Mouse (Mus musculus) liver, embryonic 15.5 days (tissue): ENCODE data around the gene Fbxw11. TPM values are rescaled to one million over a fixed set of nuclear protein-coding genes. Genes with fewer than 3 reads are reported as not detected.

Source experiments
- ATAC-seq: fragments of 200-750 bp; cut with Nextera tagmentation; 2 replicates; pipeline ENCODE4 v1.8.0; 2017; ENCODE audit warnings: moderate number of reproducible peaks, mild to moderate bottlenecking, moderate library complexity; ENCODE audit not compliant: insufficient read depth
- H3K27ac ChIP-seq: fragments of 300-500 bp; sonication (generic); replicated peaks from 2 replicates; pipeline ENCODE4 v1.5.1; 2015; ENCODE audit warnings: mild to moderate bottlenecking, inconsistent platforms
- H3K27me3 ChIP-seq: fragments of 300-500 bp; sonication (generic); 2 replicates; pipeline ENCODE4 v1.6.1; 2015; ENCODE audit warnings: mild to moderate bottlenecking, inconsistent platforms
- H3K36me3 ChIP-seq: fragments of 300-500 bp; sonication (generic); replicated peaks from 2 replicates; pipeline ENCODE4 v1.6.1; 2015; ENCODE audit warnings: moderate library complexity, mild to moderate bottlenecking, inconsistent platforms
- H3K4me1 ChIP-seq: fragments of 300-500 bp; sonication (generic); replicated peaks from 2 replicates; pipeline ENCODE4 v1.6.1; 2015; ENCODE audit warnings: inconsistent platforms
- H3K4me2 ChIP-seq: fragments of 300-500 bp; sonication (generic); 2 replicates; pipeline ENCODE4 v1.6.1; 2015; ENCODE audit warnings: moderate library complexity, mild to moderate bottlenecking, inconsistent platforms
- H3K4me3 ChIP-seq: fragments of 300-500 bp; sonication (generic); replicated peaks from 2 replicates; pipeline ENCODE4 v1.5.1; 2015; ENCODE audit warnings: mild to moderate bottlenecking, inconsistent platforms
- H3K9ac ChIP-seq: fragments of 300-500 bp; sonication (generic); 2 replicates; pipeline ENCODE4 v1.6.1; 2015; ENCODE audit warnings: moderate library complexity, mild to moderate bottlenecking, inconsistent platforms
- H3K9me3 ChIP-seq: fragments of 300-500 bp; sonication (generic); replicated peaks from 2 replicates; pipeline ENCODE4 v1.6.1; 2016; ENCODE audit warnings: inconsistent platforms
- WGBS: fragments of 180-500 bp; shearing (Covaris S2); methylation state at CpG from one replicate; pipeline ENCODE4 v1.1.7; 2015; ENCODE audit warnings: mixed read lengths; ENCODE audit not compliant: insufficient replicate concordance; 5-methylcytosine and 5-hydroxymethylcytosine counted together
- polyA plus RNA-seq: library from polyadenylated mRNA; unstranded; fragments of >200 nt; fragmentation: Nextera tagmentation; extraction: Ambion mirVana; gene quantifications from 2 replicates; pipeline ENCODE4 v1.2.1, GENCODE M21; 2015

Fbxw11 gene
- polyA plus RNA-seq, 1 experiment from 2014 or later, result 19.1 TPM

DNA sequence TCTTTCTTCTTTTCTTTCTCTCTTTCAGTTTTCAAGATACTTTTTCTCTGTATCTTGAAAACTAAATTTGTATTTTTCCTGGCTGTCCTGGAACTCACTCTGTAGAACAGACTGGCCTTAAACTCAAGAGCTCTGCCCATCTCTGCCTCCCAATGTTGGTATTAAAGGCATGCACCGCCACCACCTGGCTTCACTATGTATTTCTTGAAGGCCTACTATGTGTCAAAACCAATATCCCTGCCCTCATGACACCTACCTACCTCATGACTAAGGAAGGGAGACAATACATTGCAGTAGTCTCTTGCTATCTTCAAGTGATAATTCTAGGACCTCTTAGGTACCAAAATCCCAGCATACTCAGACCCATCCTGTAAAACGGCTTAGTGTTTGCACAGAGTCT, 110.8 kb downstream of the Fbxw11 start:
- WGBS, result 58% methylated on average over 2 of the region's 2 CpGs
- no peak overlapping the region for H3K9ac ChIP-seq

GRCm38 (mm10) chr11:32762773-32763172, 120.2 kb downstream of the Fbxw11 start:
- H3K9me3 ChIP-seq, result no peaks in the 10 kb centered on the region

More for the DNA sequence above, 110.8 kb downstream of the Fbxw11 start:
- peaks cover 7% of the 10 kb centered on the region for H3K4me1 ChIP-seq
- no peaks in the 10 kb centered on the region for H3K36me3 ChIP-seq
- no peak overlapping the region for H3K27ac ChIP-seq
- no peak overlapping the region for H3K4me2 ChIP-seq
- no peak overlapping the region for H3K4me3 ChIP-seq
- H3K27me3 ChIP-seq, result no peaks in the 10 kb centered on the region
- no peaks in the 10 kb centered on the region for H3K9me3 ChIP-seq
- ATAC-seq, result no peak

GRCm38 (mm10) chr11:32767496-32768230, 125.1 kb downstream of the Fbxw11 start:
- ATAC-seq, result no peak
- no peaks in the 10 kb centered on the region for H3K36me3 ChIP-seq
- no peak overlapping the region for H3K27ac ChIP-seq
- no peaks in the 10 kb centered on the region for H3K9me3 ChIP-seq
- H3K27me3 ChIP-seq, result no peaks in the 10 kb centered on the region
- no peak overlapping the region for H3K9ac ChIP-seq
- WGBS, result 41% methylated on average over 18 of the region's 18 CpGs
- no peaks in the 10 kb centered on the region for H3K4me1 ChIP-seq
- H3K4me3 ChIP-seq, result no peak overlapping the region
- no peak overlapping the region for H3K4me2 ChIP-seq

More at GRCm38 (mm10) chr11:32762773-32763172, 120.2 kb downstream of the Fbxw11 start:
- no peak overlapping the region for H3K9ac ChIP-seq
- no peak overlapping the region for H3K4me2 ChIP-seq
- WGBS, result 40% methylated on average over 3 of the region's 3 CpGs
- no peak for ATAC-seq
- no peaks in the 10 kb centered on the region for H3K4me1 ChIP-seq
- no peak overlapping the region for H3K27ac ChIP-seq
- no peaks in the 10 kb centered on the region for H3K27me3 ChIP-seq
- no peak overlapping the region for H3K4me3 ChIP-seq
- H3K36me3 ChIP-seq, result no peaks in the 10 kb centered on the region

DNA sequence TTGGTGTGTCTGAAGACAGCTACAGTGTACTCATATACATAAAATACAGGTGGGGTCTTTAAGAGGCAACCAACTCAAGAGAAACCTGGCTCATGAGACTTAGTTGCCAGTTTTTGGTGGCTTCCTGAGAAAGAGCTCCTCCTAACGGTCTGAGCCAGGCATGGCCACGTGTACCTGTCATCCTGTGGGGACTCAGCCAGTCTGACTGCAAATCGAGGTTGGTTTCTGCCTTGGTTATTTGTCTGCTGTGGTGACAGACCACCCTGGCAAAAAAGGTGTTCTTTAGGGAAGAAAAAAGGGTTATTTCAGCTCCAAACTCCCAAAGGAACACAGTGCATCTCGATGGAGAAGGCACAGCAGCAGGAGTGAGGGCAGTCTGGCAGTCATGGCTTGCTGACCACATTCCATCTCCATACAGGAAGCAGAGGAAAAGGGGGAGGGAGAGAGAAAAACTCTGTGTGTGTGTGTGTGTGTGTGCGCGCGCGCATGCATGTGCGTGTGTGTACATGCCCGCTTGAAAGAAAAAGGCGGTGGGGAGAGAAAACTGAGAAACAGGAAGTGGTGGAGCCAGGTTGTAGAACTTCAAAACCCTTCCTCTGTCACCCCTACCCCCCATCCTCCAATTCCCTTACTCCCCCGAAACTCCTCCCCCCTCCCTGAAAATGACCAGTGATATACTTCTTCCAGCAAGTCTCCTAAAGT, 126.3 kb downstream of the Fbxw11 start:
- ATAC-seq, result no peak

DNA sequence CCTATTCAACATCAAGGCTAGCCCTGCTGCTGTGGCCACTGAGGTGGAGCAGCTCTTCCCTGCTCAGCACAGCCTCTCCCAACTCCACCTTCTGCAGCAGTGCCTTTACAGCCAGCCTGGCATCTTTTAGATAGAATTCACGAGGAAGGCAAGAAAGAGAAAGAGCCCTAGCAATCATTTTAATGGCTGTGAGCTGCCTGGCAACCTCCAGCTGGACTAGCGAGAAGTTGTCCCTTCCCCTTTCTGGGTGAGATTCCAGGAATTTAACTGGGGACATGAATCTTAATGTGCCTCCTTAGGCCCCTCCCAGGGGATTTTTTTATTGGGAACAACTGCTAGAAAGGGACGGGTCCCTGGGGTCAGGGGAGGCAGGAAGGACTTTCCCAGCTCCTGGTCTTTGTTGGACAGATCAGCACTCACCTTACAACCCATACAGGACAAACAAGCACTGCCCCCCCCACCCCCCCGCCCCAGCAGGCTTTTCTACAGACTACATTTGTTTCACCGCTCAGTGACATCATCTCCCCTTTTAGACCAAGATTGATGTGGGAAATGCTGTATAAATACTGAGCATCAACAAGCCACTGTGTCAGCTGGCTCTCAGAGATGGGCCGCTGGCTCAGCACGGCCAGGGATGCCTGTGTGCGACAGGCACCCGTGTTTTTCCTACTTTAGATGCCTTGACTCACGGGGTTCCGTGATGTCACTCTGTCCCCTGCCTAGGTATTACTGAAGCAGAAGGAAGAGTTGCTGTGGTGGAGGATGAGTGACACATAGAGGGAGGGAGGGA, 138.4 kb downstream of the Fbxw11 start:
- Histone ChIP-seq H3K27ac (no peak overlapping the region), H3K4me3 (no peak overlapping the region), H3K27me3 (no peaks in the 10 kb centered on the region), H3K4me1 (no peaks in the 10 kb centered on the region), H3K9me3 (no peaks in the 10 kb centered on the region), H3K9ac (no peak overlapping the region), H3K4me2 (no peak overlapping the region), H3K36me3 (no peaks in the 10 kb centered on the region)
- no peak for ATAC-seq
- 54% methylated on average over 11 of the region's 11 CpGs for WGBS

More for the DNA sequence above, 126.3 kb downstream of the Fbxw11 start:
- 48% methylated on average over 12 of the region's 12 CpGs for WGBS
- no peaks in the 10 kb centered on the region for H3K9me3 ChIP-seq
- H3K4me1 ChIP-seq, result no peaks in the 10 kb centered on the region
- no peak overlapping the region for H3K4me2 ChIP-seq
- no peaks in the 10 kb centered on the region for H3K27me3 ChIP-seq
- H3K36me3 ChIP-seq, result no peaks in the 10 kb centered on the region
- H3K9ac ChIP-seq, result no peak overlapping the region
- no peak overlapping the region for H3K27ac ChIP-seq
- H3K4me3 ChIP-seq, result no peak overlapping the region

DNA sequence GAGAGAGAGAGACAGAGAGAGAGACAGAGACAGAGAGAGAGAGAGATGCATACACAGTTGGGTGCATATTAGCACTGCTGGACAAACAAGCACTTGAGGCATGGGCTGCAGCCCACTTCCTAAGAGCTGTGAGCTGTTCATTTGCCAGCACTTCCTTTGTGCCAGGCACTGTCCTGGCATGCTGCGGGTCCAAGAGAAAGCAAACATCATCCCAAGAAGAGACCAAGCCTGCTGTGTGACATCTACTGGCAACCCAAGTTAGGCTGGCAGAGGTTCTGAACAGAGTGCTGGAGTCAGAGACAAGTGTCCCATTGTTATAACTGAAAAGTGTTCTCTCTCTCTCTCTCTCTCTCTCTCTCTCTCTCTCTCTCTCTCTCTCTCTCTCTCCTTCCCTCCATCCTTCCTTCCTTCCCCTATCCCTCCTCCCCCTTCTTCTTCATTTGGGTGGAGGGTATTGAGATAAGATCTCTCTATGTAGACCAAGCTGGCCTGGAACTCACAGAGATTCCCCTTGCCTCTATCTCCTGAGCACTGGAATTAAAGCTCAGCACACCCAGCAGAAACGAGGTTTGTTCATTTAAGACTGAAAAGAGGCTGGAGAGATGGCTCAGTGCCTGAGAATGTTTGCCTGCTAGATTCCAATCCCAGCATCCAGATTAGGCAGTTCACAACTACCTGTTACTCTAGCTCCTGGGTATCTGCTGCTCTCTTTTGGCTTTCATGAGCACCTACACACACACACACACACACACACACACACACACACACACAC, 139.3 kb downstream of the Fbxw11 start:
- H3K27ac ChIP-seq, result no peak overlapping the region
- no peaks in the 10 kb centered on the region for H3K36me3 ChIP-seq
- H3K4me3 ChIP-seq, result no peak overlapping the region
- H3K9ac ChIP-seq, result no peak overlapping the region
- no peaks in the 10 kb centered on the region for H3K9me3 ChIP-seq
- H3K4me2 ChIP-seq, result no peak overlapping the region
- WGBS, result 48% methylated on average over 2 of the region's 2 CpGs
- H3K27me3 ChIP-seq, result no peaks in the 10 kb centered on the region
- no peaks in the 10 kb centered on the region for H3K4me1 ChIP-seq
- ATAC-seq, result no peak

DNA sequence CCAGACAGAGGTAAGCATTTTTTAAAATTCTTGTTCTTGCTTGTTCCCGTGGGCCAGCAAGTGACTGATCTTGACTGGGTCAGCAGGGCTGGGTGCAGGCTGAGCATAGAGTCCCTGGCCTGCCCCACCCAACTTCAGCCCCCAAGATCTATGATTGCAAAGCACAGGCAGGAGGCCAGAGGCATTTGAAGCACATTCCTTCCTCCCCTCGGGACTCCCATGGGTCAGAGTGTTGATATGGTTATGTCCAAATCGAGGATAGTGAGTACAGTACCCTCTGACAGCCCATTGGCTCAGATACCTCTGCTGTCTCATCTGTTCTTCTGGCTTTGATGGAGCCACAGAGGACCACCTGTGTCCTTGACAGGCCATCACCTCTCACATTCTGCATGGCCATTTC, 140.2 kb downstream of the Fbxw11 start:
- Histone ChIP-seq H3K4me2 (no peak overlapping the region), H3K9ac (no peak overlapping the region), H3K27ac (no peak overlapping the region), H3K36me3 (no peaks in the 10 kb centered on the region), H3K4me1 (no peaks in the 10 kb centered on the region), H3K27me3 (no peaks in the 10 kb centered on the region), H3K9me3 (no peaks in the 10 kb centered on the region), H3K4me3 (no peak overlapping the region)
- WGBS, result 37% methylated on average over 3 of the region's 3 CpGs
- no peak for ATAC-seq

- no peak overlapping the region for H3K27ac ChIP-seq
- 62% methylated on average over 6 of the region's 6 CpGs for WGBS
- no peak for ATAC-seq
These were observed 143.1 kb downstream of the Fbxw11 start for GRCm38 (mm10) chr11:32785591-32786147.

DNA sequence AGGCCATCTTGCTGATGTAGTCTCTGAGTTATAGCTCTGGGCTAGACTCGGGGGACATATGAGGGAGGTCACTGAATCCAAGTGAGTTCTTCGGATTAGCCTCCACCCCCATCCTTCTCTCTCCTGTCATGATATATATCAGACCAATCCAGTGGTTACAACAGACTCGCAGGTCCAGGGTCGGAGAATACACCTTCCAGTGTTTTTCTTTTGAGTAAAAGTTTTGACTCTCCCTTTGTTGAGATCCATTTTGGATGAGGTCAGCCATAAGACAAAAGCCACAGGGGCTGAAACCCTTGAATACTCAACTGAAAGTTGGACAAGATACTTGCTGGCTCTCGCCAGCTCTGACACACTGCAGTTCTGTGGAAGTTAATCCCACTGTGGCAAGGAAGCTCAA, 143.7 kb downstream of the Fbxw11 start:
- Histone ChIP-seq H3K36me3 (no peaks in the 10 kb centered on the region), H3K9me3 (no peaks in the 10 kb centered on the region), H3K4me3 (no peak overlapping the region), H3K27me3 (no peaks in the 10 kb centered on the region), H3K9ac (no peak overlapping the region), H3K4me1 (no peaks in the 10 kb centered on the region), H3K4me2 (no peak overlapping the region), H3K27ac (no peak overlapping the region)
- 62% methylated on average over 5 of the region's 5 CpGs for WGBS
- ATAC-seq, result no peak

More at GRCm38 (mm10) chr11:32785591-32786147, 143.1 kb downstream of the Fbxw11 start:
- Histone ChIP-seq H3K4me3 (no peak overlapping the region), H3K4me1 (no peaks in the 10 kb centered on the region), H3K4me2 (no peak overlapping the region), H3K9me3 (no peaks in the 10 kb centered on the region), H3K27me3 (no peaks in the 10 kb centered on the region), H3K36me3 (no peaks in the 10 kb centered on the region), H3K9ac (no peak overlapping the region)

GRCm38 (mm10) chr11:32794759-32795445, 152.4 kb downstream of the Fbxw11 start:
- WGBS, result 45% methylated on average over 10 of the region's 10 CpGs
- H3K36me3 ChIP-seq, result no peaks in the 10 kb centered on the region
- no peaks in the 10 kb centered on the region for H3K4me1 ChIP-seq
- no peak overlapping the region for H3K9ac ChIP-seq
- ATAC-seq, result no peak
- no peaks in the 10 kb centered on the region for H3K9me3 ChIP-seq
- H3K27me3 ChIP-seq, result no peaks in the 10 kb centered on the region
- no peak overlapping the region for H3K4me3 ChIP-seq
- H3K4me2 ChIP-seq, result no peak overlapping the region
- H3K27ac ChIP-seq, result no peak overlapping the region
